9 mouse cellular contexts compared by ENCODE assay signal in genomic region chr7:110946731-110947130, GRCm38 (mm10). TPM values are rescaled to one million over a fixed set of nuclear protein-coding genes. Genes with fewer than 3 reads are reported as not detected.
DNase-seq lines count a peak whose midpoint lies in the region; ATAC-seq lines count a peak whose summit lies in the region.
"Had no signal": no experiment of that assay in that cellular context is flagged by ENCODE, and none has a peak within 500 bp of the region (broad histone marks: within the 10 kb centered on the region; RNA-seq: fewer than 3 reads in every experiment).

No protein-coding gene starts in this region.

- no peak overlapping the region for H3K9ac ChIP-seq in liver, embryonic 12.5 days
- no peak overlapping the region for H3K9ac ChIP-seq in midbrain, embryonic 16.5 days (ENCODE audit: low read depth, low read length)
- H3K9ac ChIP-seq: liver, embryonic 15.5 days had no signal

- no peak overlapping the region for H3K4me2 ChIP-seq in liver, embryonic 12.5 days
- H3K4me2 ChIP-seq in midbrain, embryonic 16.5 days (ENCODE audit: low read length), result no peak overlapping the region
- H3K4me2 ChIP-seq: liver, embryonic 15.5 days had no signal

- H3K4me3 ChIP-seq in liver, embryonic 12.5 days, result no peak overlapping the region
- H3K4me3 ChIP-seq in midbrain, embryonic 16.5 days (ENCODE audit: low read depth, low read length), result no peak overlapping the region
- H3K4me3 ChIP-seq: liver, embryonic 15.5 days had no signal

- H3K9me3 ChIP-seq in liver, embryonic 12.5 days (replicated peaks), result no peaks in the 10 kb centered on the region
- H3K9me3 ChIP-seq in midbrain, embryonic 16.5 days (replicated peaks; ENCODE audit: control insufficient read depth, low read length, poor library complexity, severe bottlenecking), result no peaks in the 10 kb centered on the region
- H3K9me3 ChIP-seq: liver, embryonic 15.5 days had no signal

- no peaks in the 10 kb centered on the region for H3K36me3 ChIP-seq in liver, embryonic 12.5 days
- H3K36me3 ChIP-seq in midbrain, embryonic 16.5 days (ENCODE audit: control insufficient read depth, insufficient read depth, low read length), result no peaks in the 10 kb centered on the region
- H3K36me3 ChIP-seq: liver, embryonic 15.5 days had no signal

- 63% methylated on average over 6 of the region's 6 CpGs for WGBS in liver, embryonic 12.5 days (ENCODE audit: insufficient replicate concordance)
- WGBS in midbrain, embryonic 16.5 days, result 76% methylated on average over 6 of the region's 6 CpGs

- no peaks in the 10 kb centered on the region for H3K27me3 ChIP-seq in liver, embryonic 12.5 days (replicated peaks)
- H3K27me3 ChIP-seq in midbrain, embryonic 16.5 days (ENCODE audit: control insufficient read depth, insufficient read depth, low read depth, low read length), result no peaks in the 10 kb centered on the region
- H3K27me3 ChIP-seq: liver, embryonic 15.5 days had no signal

- ATAC-seq in liver, embryonic 12.5 days, result no peak
- no peak for ATAC-seq in midbrain, embryonic 16.5 days

- H3K4me1 ChIP-seq in liver, embryonic 12.5 days, result peaks cover 17% of the 10 kb centered on the region
- no peaks in the 10 kb centered on the region for H3K4me1 ChIP-seq in midbrain, embryonic 16.5 days (ENCODE audit: control insufficient read depth, insufficient read depth, low read length)

- DNase-seq in liver, result peak; percentile 50
- peak; percentile 53 for DNase-seq in MEL-GATA-1-ER (ENCODE audit: extremely low read depth, low read depth)
- peak; percentile 55 for DNase-seq in embryo, embryonic 11 days
- DNase-seq in retina, postnatal 1 day, result peak; percentile 43
- DNase-seq in heart, adult 11 months, result no peak
- no peak for DNase-seq in right cerebral cortex, postnatal 14 days

- H3K27ac ChIP-seq in liver, embryonic 12.5 days, result no peak overlapping the region
- no peak overlapping the region for H3K27ac ChIP-seq in midbrain, embryonic 16.5 days (ENCODE audit: low read length)
- H3K27ac ChIP-seq: liver, embryonic 15.5 days had no signal

RNA-seq across cellular contexts. Expression of gene Mrvi1, which starts 35.5 kb away (rescaled TPM):
- polyA plus RNA-seq in liver, embryonic 12.5 days (2016; fragmentation: Nextera tagmentation; extraction: Ambion mirVana), result 14.7 and 14.9 TPM in 2 replicates
- polyA plus RNA-seq in midbrain, embryonic 16.5 days (2015; fragmentation: Nextera tagmentation; extraction: Ambion mirVana), result 0.77 and 1.3 TPM in 2 replicates

Comparison
In these comparisons a context has a peak if more than half of its experiments do, and no peak if none do; other contexts are left out.
1. DNase-seq: peak in liver (single experiment), MEL-GATA-1-ER (single experiment), embryo, embryonic 11 days (single experiment) and retina, postnatal 1 day (single experiment); none in heart, adult 11 months (single experiment) and right cerebral cortex, postnatal 14 days (single experiment).